Mouse (Mus musculus) adrenal gland, postnatal 4 days (tissue): ENCODE results near the gene Grk6. TPM values are rescaled to one million over a fixed set of nuclear protein-coding genes. Genes with fewer than 3 reads are reported as not detected.
A peak's percentile ranks its signal among the peaks of the same experiment; 100 is the strongest.

Source experiments
- microRNA-seq: library from miRNA; unstranded; fragments of <30 nt; microRNA quantifications from one replicate; pipeline ENCODE4 v1.2.0, GENCODE M21; 2021
- total RNA-seq, 2 experiments: library from RNA; stranded (reverse); gene quantifications; 2 replicates each; pipeline ENCODE4 v1.2.3; 2021

Gene Grk6
- total RNA-seq, 2 experiments from 2014 or later, result 54.3 to 56.7 TPM

Small RNAs within 50 kb of the gene (microRNA-seq; reads per million reads assigned to microRNA genes)
- gene Mir6943 (1.3 reads per million), gene Mir6944 (7.9 reads per million, percentile 21 among the genes with 10 or more reads in this experiment), gene Mir6945 (not detected)

Other genes starting within 250 kb of the Grk6 start
- 100 to 1,000 TPM; 168 to 172 TPM for gene Nsd1, start 235.3 kb upstream of the Grk6 start, total RNA-seq
- 100 to 1,000 TPM; 190 to 193 TPM for gene Prelid1, start 124.6 kb upstream of the Grk6 start, total RNA-seq
- gene Rab24, start 123.1 kb upstream of the Grk6 start, total RNA-seq, result 10 to 100 TPM; 79.8 to 86.9 TPM
- gene Mxd3, start 115.2 kb upstream of the Grk6 start, total RNA-seq, result 10 to 100 TPM; 16.2 to 18.0 TPM
- 100 to 1,000 TPM; 105 to 114 TPM for gene Lman2, start 82.3 kb upstream of the Grk6 start, total RNA-seq
- 1 to 10 TPM; 1.0 to 1.1 TPM for gene Rgs14, start 75.3 kb upstream of the Grk6 start, total RNA-seq
- gene Slc34a1, start 46.9 kb upstream of the Grk6 start, total RNA-seq, result 100 to 1,000 TPM in 1 of 2 experiments, 1 to 10 TPM in 1; 3.5 to 132 TPM
- not detected for gene Pfn3, start 29.8 kb upstream of the Grk6 start, total RNA-seq
- 10 to 100 TPM in 1 of 2 experiments, 1 to 10 TPM in 1; 1.3 to 36.6 TPM for gene F12, start 18.3 kb upstream of the Grk6 start, total RNA-seq
- gene Prr7, start 19.2 kb downstream of the Grk6 start, total RNA-seq, result 1 to 10 TPM; 6.4 to 8.0 TPM
- 10 to 100 TPM; 56.4 to 75.6 TPM for gene Dbn1, start 43.0 kb downstream of the Grk6 start, total RNA-seq
- gene Pdlim7, start 68.6 kb downstream of the Grk6 start, total RNA-seq, result 10 to 100 TPM; 44.5 to 47.1 TPM
- gene Dok3, start 84.2 kb downstream of the Grk6 start, total RNA-seq, result 1 to 10 TPM; 2.6 to 4.7 TPM
- gene Ddx41, start 91.6 kb downstream of the Grk6 start, total RNA-seq, result 10 to 100 TPM; 54.0 to 57.4 TPM
- 10 to 100 TPM; 61.6 to 76.7 TPM for gene Fam193b, start 126.0 kb downstream of the Grk6 start, total RNA-seq
- gene Tmed9, start 128.7 kb downstream of the Grk6 start, total RNA-seq, result 100 to 1,000 TPM; 167 to 169 TPM
- gene B4galt7, start 154.8 kb downstream of the Grk6 start, total RNA-seq, result 10 to 100 TPM; 16.5 to 18.8 TPM
- 10 to 100 TPM; 40.7 to 41.4 TPM for gene Caml, start 177.9 kb downstream of the Grk6 start, total RNA-seq
- 10 to 100 TPM; 57.1 to 57.2 TPM for gene Ddx46, start 190.0 kb downstream of the Grk6 start, total RNA-seq
- 10 to 100 TPM; 64.5 to 66.0 TPM for gene B230219D22Rik, start 248.1 kb downstream of the Grk6 start, total RNA-seq